Mouse (Mus musculus) mesoderm, embryonic 11.5 days (tissue): ENCODE results near the gene Npff.

Source experiments
- DNase-seq: peaks from one replicate; pipeline ENCODE4 v3.0.0-alpha.2; 2012; ENCODE audit warnings: low read depth, low spot score

Gene Npff

DNA sequence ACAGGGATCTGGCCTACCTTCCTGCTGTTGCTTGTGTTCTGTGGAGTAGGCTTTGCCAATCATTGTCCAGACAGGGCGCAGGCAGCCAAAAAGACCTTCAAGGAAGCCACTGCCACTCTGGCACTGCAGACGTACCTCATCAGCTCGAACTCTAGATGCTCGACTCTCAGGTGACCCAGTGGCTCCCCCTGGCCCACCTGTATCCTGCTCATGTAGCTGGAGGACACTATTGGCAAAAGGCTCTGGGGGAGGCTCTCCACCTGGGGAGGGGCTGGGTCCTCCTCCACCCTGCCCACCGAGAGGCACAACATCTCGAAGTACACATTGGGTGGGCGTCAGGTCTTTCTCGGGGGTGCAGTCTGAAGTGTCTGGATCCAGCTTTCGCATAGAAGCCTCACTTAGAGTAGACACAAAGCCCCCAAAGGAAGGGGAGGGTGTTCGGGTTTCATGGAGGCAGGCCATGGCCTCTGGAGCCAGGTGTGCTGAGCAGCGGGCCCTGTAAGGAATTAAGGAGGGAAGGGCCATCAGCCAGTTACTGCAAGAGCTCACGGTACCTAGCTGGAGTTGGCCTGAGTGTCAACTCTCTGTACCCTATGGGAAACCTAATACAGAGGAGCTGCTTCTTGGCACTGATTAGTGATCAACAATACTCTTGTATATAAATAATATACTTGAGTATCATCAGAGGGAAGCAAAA lies 19.5 kb downstream of the Npff start:
- DNase-seq, result no peak

DNA sequence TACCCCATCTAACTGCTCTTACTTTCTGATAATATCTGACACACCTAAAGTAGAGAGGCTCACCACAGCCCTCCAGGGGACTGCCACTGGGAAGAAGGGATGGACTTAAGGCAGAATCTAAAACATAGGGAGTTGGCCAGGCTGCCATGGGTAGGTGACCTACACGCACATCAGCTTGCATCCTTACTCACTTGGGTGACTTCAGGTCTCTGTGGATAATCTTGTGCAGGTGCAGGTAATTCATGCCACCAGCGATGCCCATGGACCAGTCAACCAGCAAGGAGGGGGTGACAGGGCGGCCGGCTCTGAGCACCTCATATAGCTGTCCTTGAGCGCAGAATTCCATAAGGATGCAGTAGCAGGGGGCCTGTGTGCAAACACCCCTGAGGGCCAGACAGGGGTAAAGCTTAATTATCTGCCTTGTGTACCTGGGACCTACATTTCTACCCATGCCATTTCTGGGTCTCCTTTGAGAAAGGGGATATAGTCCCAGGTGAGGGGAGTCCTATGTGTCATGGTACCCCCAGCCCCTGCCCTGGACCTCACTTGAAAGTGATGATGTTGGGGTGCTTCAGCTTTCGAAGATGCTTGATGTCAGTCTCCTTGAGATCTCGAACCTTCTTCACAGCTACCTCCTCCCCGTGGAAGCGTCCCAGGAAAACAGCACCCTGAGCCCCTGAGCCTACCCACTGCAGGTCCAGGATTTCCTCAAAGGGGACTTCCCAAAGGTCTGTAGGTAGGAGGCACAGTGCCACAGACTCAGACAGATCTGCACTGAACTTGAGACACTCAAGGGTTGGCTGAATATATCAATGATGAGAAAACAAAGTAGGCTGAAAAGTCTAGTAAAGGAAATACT lies 20.6 kb downstream of the Npff start:
- DNase-seq, result no peak

DNA sequence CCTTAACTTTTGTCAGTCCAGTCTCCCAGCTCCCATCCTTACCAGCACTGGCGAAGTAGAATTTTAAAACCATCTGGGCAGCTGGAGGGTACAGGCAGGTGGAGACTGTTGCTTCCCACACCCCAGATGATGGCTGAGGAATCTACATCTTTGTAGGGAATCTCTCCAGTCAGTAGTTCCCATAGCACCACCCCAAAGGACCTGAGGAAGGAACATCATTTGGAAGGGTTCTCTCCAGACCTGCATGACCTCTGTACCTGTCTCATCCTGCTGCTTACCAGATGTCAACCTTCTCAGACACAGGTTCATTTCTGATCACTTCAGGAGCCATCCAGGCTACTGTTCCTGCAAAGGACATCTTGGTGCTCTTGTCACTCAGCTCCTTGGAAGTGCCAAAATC lies 21.3 kb downstream of the Npff start, which contains the start of gene Gm10337:
Gene Gm10337, plus strand, starts transcription at position 276 of the 400 bp plus-strand sequence.
- no peak for DNase-seq

- no peak for DNase-seq
Observed at GRCm38 (mm10) chr15:102502254-102502840, 22.4 kb downstream of the Npff start.

GRCm38 (mm10) chr15:102501084-102501814 lies 23.5 kb downstream of the Npff start:
- DNase-seq, result no peak

DNA sequence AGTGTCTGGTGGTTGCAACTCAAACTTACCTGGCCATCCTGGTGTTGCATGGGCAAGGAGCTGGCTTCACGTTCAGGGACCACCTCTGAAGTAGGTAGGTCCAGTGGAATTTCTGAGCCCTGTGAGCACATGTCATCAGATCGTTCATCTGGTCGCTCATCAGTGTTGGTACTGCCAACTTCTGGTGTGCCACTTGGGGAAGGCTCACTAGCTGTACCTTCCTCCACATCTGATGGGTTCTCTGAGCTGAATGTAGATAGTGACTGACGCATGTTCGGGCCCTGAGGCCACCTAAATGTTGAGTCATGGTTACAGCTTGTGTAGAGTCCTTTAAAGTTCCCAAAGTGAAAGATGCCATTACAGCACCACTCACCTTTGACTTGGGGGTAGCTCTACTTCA lies 24.3 kb downstream of the Npff start:
- no peak for DNase-seq

GRCm38 (mm10) chr15:102499851-102500250 lies 24.9 kb downstream of the Npff start:
- no peak for DNase-seq

GRCm38 (mm10) chr15:102499370-102499769 lies 25.4 kb downstream of the Npff start:
- no peak for DNase-seq

DNA sequence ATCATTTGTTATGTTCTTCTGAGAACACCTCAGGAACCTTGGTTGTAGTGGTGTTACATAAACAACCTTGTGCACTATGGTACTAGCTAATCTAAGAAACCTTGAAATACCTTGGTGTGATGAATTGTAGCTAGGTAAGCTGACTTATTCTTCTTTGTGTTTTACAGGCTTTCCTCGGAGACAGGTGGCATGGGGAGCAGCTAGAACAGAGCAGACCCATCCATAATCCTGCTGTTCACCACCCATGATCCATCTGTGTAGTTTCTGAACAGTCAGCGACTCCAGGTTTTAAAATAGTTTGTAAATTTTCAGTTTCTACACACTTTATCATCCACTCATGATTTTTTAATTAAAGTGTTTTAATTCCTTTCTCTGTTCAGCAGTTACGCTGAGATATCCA lies 26.4 kb downstream of the Npff start:
- DNase-seq, result no peak

- no peak for DNase-seq
Observed at GRCm38 (mm10) chr15:102487664-102488063, 37.1 kb downstream of the Npff start.

DNA sequence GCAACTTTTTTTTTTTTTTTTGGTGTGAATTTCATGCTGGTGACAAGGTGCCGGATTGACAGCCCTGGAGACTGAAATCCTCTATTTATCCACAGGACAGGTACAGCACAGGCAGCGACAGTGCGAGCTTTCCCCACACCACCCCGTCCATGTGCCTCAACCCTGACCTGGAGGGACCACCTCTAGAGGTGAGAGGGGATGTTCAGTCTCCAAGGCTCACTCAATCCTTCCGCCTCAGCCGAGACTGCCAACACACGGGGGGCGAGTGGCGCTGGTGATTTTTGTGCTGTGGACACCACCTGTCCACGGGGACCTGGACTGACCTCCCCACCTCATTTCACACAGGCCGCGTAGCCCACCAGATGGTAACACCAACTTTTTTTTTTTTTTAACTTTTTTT lies 38.9 kb downstream of the Npff start:
- no peak for DNase-seq

DNA sequence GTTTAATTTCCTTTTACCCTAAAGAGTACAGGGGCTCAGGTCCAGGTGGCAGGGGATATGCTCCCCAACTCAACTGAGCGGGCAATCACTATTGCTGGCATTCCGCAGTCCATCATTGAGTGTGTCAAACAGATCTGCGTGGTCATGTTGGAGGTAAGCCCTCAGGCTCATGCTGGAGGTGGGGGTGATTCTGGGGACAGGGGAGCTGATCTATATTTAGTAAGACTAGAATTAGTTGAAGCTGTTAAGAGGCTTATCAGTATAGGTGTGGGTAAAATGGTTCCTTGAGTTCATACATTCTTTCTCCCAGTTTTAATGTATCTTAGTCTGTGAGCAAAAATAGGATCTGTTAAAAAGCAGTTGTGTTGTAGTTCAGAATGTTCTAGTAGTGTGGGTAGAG lies 41.6 kb downstream of the Npff start:
- DNase-seq, result no peak

DNA sequence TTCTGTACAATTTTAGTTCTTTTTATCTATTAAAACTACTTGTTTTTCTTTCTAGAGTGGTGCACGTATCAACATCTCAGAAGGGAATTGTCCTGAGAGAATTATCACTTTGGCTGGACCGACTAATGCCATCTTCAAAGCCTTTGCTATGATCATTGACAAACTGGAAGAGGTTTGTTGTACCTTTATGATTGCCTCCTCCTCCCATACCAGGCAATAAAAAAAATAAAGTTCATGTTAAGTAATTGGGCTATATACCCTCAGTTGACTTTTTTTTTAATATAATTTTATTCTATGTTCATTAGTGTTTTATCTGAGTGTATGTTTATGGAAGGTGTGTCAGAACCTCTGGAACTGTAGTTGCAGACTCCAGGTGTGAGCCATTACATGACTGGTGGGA lies 50.2 kb downstream of the Npff start:
- DNase-seq, result no peak
